Mouse (Mus musculus) lung, postnatal 10 days (tissue): ENCODE results near the gene Psmc1.
A peak's percentile ranks its signal among the peaks of the same experiment; 100 is the strongest.

Source experiments
- DNase-seq: peaks from one replicate; pipeline ENCODE4 v3.0.0; 2021

Gene Psmc1

DNA sequence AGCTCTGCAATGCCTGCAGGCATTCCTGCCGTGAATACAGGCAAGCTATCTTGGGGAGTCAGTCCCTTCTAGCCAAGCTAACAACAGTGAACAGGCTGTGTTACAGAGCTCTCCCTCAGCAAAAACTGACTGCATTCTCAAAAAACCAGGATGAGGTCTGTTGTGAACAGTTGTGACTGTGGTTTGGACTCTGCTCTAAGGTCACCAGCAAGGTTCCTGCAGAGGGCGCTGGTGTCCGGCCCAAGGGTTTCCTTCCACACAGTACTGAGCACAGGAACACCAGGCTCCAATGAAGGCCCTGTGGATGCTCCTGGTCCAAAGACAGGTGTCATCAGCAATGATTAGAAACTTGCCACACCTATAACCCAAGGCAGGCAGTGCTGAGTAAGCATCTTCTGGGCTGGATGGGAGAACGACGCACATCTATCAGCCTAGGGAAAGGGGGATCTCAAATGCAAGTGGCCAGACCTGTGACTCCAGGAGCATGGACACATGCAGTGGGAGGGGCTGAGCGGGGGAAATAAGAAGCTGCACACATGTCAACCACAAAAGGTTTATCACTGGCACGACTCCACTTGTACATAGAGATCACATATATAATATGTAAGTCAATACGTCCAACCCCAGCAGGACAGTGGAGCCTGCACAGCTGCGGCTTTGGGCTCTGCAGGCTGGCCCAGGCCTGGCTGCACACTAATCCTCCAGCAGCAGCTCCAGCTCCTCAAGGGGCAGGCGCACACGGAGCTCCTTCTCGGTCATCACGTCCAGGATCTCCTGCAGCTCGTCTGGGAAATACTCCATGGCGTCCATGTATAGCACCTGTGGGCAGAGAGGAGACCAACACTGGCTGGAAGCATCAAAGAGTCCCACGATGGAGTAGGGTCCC, 15.2 kb downstream of the Psmc1 start:
- no peak for DNase-seq

DNA sequence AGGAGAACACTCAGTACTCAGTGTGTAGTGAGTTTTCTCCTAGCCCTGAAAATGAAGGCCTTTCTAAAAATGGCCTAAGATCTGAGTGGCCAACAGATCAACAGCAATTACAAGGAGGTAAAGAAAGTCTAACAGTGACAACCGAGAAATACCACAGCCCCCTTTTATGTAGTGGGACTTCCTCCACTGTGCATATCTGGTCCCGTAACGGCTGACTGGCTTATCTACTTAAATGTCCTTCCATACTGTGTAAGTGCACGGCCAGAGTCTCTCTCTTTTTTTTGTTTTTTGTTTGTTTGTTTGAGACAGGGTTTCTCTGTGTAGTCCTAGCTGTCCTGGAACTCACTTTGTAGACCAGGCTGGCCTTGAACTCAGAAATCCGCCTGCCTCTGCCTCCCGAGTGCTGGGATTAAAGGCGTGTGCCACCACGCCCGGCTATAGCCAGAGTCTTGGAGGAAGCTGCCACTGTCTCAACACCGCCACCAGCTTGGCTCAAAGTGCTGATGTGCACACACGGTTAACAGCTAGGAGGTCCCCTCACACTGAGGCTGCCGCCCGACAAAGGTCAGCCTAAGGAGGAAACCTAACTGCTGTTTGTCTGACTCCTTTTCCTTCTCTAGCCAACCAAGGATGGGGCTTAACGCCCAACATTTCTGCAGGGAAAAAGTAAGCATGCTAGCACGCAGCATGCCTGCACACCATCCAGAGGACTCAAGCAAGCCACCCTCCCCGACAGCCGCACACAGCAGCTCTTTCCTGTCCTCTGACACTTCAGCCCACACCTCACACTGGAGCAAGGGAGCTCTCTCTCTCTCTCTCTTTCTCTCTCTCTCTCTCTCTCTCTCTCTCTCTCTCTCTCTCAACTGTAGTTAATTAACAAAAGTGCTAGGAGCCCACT, 17.3 kb downstream of the Psmc1 start:
- peak; percentile 80 for DNase-seq

DNA sequence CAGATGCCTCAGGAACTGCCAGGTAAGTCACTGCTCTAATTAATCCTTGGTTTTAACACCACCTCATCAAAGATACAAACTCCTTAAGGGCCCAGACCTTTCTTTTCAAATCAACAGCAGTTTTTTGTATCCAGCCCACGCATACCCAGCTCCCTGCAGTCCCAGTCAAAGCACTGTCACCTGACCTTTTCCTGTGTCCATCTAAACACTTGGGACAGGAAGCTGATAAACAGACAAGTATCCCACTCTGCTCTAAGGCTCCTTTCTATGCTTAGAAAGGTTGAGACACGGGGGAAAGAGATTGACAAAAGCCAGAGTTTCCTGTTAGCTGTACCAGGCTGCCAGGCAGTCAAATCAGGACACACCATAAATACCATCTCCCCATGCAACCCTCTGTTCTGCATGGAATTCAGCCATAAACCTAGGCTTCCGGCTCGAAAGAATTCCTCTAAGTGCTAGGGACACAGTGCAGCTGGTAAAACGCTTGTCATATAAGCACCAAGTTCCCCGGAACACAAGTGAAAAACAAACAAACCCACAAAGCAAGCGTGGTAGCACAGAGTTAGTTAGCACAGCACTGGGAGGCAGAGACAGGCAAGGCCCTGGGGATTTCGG, 18.0 kb downstream of the Psmc1 start:
- peak; percentile 88 for DNase-seq

DNA sequence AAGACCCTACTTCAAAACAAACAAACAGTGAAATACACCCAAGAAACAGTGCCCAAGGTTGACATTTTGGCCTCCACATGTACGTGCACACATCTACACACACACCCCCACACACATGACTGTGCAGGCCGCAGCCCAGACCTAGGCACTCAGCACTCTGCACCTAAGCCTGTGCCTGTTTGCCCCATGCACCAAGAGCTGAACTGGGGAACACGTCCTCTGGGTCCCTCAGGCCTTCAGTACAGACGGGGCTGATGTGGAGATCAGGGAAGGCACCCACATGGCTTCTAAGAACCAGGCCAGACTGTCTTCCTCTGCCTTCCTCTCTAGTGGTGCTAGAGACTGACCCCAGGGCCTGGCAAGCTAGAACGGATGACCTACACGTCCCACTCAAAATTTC, 18.6 kb downstream of the Psmc1 start:
- no peak for DNase-seq

DNA sequence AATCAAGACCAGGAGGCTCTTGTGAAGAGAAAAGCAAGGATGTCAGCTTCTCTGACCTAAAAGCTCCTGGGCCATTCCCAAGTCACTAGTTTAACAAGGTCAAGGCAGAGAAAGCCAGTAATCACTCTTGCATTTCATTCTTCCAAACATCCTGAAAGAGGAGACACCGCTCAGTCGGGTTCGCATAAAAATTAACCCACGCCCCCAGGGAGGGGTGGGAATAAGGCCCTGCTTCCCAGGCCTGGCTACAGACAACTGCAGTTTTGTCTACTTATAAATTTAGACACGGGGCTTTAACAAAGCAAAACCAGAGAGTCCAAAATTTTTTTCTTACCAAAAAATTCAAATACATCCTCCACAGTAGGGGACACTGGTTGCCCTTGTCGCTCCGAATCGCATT, 19.0 kb downstream of the Psmc1 start:
- DNase-seq, result no peak

DNA sequence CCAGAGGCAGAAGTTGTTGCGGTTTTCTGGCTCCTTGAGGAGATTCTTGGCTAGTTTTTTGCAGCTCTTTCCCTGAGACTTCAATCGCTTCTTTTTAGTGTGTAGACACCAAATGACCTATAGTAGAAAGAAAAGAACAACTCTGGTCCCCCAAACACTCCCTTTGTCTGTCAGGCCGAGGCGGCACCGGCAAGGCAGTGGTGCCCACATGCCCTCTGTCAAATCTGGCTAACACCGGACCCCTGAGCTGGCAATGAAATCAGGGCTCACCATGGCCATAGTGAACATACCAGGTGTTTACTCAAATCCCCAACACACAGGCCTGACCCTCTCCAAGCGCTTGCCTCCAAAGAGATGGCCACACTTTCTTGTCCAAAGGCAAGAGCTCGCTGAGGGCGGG, 21.2 kb downstream of the Psmc1 start:
- DNase-seq, result no peak

DNA sequence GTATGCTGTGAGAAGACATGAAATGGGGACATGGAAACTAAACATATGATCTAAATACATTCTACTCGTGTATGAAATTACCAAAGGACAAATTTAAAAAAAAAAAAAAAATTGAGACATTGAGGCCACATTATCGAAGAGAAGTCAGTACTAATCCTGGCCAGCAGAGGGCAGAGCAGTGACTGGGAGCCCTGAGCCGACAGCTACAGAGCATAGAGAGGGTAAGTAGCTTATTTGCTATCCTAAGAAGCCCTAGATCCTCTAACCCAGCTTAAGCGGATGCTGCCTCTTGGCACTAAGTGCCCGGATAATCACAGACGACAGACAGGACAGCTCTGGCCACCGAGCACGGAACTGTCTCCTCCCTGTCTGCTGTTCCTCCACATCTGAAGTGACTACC, 21.7 kb downstream of the Psmc1 start:
- DNase-seq, result peak; percentile 83

DNA sequence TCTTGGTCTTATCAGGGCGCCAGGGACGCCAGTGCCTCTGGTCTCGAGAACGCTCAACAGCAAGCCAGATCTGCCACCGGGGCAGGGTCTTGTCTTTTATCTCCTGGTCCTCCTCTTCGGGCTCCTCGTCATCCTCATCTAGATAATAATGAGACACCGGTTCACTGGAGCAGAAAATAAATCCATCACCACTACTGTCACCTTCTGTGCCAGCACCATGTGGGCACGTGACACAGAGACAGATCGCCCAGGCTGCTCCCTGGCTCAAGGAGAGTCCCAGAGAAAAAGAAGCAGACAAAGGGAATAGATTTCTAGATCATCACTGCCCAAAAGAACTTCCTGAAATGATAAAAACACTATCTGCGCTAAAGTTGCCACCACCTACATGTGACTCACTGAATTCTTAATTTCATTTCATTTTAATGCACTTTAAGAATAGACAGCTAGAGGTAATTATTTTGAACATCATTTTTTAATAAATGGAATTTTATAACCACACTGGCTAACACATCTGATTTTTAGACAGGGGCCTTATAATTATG, 24.5 kb downstream of the Psmc1 start:
- DNase-seq, result no peak

DNA sequence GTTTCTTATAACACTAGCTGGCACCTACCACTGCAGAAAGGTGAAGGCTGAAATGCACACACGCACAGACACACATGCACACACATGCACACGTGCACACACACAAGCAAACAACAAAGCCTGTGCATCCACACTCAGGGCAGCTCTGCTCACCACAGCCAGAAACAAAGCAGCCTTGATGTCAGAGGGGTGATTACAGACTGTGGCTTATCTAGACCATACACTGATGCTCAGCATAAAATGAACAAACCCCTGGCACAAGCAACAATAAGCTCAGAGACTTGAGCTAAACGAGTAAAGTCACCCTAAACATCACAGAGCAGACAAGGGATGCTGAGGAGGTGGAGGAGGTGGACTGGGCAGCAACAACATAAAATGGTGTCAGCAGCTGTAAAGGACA, 25.2 kb downstream of the Psmc1 start:
- DNase-seq, result no peak

DNA sequence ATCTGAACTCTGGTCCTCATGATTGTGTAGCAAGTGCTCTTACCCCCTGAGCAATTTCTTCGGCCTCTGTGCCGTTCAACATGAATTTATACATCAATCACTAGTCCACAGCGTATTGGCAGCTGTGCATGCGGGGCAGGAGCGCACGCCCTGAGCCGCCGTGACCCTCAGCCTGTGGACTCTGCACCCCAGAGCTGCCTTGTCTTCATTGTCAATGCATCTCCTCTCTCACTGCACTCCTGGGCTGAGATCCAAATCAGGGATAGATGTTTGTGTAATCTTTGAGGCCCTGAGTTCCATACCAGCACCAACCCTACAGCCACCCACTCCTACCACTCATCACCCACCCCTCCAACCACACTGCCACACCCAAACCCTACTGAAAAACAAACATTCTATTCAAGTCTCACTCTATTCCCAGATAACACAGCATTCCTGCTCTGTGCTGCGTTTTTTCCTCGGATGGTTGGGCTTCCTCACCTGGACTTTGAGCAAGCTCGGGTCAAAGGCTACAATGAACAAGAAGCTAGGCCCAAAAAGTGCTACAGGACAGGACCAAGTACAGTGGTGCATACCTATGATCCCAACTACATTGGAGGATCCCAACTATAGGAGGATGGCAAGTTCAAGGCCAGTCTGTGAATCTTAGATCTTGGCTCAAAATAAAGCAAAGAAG, 33.0 kb downstream of the Psmc1 start:
- DNase-seq, result no peak

DNA sequence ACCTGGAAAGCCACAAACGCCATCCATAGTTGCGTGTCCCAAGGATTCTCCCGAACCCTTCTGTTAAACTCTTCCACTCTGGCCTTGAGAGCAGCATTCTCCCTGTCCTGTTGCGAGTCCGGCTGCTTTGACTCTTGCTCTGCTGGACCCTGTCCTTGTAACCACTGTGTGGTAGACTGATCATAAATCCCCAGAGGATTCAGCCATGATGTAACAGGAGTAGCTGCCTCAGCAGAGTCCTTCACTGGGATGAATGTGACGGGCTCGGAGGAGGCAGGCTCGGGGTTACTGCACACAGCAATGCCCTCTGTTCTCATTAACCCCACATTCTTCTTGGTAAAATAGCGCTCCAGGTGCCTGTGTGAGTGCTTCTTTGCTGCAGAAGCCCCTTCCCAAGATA, 33.8 kb downstream of the Psmc1 start:
- DNase-seq, result no peak

DNA sequence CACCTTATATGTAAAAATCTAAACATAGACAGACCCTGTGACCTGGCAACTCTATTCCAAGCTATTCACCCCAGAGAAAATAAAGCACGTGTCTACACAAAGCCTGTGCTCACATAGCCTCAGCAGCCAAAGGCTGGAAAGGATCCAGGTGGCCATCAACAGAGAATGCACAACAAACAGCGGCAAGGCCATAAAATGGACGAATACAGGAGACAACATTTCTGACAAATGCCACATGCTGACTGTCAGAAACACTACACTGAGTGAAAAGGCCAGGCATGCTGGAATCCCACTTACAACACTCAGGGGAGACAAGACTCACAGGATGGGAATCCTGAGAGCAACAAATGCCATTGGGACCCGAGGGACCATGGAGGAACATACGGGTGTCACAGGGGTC, 34.3 kb downstream of the Psmc1 start:
- DNase-seq, result peak; percentile 59

DNA sequence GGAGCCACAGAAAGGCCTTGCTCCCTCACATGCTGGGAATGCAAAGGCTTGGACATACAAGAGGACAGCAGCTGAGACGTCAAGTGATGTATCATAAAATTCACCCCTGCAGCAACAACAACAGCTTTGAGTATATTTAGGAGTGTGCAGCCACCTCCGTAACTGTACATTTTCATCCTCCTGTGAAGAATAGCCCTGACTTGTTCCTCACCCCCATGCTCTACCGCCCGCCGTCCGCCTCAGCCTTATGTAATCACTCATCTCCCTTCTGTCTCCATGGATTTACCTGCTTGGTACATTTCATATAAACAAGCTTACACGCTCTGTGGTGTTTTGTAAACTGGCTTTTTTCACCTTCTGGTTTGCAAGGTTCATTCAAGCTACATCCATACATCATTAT, 42.5 kb downstream of the Psmc1 start:
- DNase-seq, result no peak

DNA sequence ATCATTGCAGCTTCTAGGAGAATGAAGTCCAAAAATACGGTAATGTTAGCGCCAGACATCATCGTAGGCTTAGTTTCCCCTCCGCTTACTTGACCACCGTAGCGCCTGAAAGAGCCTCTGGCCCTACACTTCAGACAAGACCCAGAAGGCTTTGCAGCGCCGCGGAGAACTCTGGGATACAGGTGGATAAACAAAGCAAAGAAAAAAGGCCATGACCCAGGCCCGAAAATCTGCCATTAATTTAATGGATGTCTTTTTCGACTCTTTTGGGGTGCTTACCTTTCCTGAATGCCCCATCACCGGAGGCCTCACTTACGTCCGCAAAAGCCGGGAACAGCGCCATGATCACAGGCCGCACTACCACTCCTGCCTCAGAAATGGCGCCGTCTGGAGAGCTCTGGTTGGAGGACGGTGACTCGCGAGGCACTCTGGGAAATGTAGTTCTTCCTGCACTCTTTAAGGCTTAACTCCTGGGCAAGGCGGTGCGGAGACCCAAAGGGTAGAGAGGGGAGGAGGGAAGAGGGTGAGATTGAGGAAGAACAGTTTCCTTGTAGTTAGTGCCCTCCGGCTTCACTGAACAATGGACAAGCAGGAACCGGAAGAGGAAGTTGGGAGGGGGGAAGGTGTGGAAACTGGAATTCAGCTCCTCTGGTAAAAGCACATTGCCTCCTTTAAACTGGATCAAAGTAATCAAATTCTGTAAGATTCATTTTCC, 49.5 kb downstream of the Psmc1 start, which contains the start of gene Nrde2:
Gene Nrde2, minus strand, starts transcription at position 393 of the 715 bp plus-strand sequence.
- peak; percentile 95 for DNase-seq

DNA sequence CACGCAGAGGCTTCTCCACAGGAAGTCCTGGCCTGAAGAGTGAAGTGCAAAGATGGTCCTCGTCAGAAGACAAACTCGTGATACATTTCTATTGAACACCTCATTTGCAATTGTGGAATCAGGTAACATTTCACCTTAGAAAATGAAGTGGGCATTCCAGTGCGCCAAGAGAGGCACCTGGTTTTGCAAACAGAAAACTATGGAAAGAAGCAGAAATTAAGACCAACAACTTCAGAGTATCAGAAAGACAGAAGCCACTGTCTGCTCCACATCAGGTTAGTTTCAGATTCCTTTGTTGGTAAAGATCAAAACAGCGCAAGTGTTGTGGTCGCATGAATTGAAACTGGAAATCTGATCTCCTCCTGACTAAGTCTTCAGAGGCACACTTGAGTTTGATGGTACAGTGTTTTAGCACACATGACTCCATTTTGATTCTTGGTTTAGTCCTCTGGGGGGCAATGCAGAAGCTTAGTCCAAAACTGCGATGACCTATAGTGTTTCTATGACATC, 55.1 kb downstream of the Psmc1 start:
- no peak for DNase-seq

DNA sequence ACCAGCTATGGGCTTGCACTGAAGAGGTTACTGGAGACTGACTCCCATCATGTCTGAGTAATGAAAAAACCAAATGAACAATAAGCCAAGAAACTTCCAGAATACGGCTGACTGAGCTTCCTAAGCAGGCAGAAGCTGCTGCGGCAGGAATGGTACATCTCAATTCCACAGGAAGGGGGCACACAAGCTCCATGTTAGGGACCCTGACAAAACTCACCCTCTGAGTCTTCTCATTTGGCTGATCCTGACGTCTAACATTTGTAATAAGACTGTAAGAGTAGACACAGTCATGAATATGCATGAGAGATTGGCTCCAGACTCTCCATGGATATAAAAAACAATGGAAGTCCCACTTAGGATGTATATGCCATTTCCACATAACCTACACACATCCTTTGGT, 56.2 kb downstream of the Psmc1 start:
- peak; percentile 72 for DNase-seq

DNA sequence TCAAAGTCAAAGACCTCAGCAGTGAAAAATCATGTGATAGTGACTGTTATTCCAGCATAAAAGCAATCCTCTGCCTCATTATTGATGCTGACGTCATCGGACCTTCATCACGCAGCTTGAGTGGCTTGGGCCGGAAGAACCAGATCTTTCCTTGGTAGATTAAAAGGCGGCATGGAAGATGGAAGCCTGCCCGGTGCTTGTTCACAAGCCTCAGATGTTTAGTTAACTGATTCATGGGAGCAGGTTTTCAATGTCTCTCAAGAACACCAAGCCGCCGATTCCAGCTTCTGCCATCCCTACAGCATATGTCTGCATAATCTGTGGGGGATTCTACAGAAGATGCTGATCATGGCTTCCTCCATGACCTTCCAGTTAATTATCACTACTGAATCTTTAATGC, 57.0 kb downstream of the Psmc1 start:
- DNase-seq, result no peak

DNA sequence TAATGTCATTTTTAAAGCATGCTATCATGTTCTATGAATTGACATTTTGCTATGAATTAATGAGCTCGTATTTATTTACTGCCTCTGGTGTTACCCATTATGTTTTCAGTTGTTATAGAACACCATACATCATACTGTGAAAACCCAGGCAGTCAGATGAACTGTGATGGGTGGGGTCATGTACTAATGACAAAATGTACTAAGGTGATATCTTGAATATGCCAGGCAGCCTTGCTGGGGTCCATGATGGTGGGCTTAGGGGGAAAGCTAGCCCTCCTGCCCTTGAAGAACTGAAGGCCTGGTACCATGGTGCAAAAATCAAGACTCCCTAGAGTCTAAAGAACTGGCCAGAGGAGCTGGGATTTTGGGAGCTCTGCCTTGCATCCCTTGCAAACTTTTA, 57.5 kb downstream of the Psmc1 start:
- no peak for DNase-seq

DNA sequence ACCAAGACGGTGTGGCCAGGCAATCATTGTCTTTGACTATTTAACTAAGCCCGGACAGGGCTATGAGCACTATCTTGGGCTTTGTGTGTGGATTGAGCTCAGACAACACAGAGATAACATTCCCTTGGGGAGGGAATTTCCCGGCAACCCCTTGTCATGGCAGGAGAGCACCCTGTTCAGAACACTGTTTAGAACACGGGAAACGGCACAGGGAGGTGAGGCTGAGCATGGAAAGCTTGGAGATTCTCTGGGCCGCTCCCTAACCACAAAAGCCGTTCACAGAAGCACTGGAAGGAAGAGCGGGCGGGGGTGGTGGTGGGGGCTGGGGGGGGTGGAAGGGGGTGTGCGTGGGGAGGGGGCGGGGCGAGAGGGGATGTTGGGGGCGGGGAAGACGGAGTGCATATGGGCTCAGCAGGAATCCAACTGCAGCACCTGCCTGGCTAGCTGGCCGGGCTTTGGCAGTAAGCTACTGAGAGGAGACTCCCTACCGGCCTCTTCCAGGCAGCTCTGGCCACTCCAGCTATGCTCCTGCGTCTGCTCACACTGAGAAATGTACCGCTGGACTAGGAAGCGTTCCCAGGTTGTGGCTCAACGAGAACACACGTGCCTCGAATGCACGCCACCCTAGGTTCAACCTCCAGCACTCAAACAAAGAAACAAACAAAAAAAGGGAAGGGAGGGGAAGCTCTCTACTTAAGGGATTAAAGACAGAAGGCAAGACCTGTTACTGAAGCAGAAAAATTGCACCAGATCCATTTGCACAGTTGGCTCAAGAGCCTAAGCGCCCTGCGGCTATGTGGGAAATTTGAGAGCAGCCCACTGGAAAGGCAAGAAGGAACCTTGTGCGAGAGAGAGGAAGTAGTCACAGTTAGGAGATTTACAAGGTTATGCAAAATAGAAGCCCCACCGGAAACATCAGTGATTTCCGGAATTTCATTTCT, 58.2 kb downstream of the Psmc1 start:
- peak; percentile 32 for DNase-seq

DNA sequence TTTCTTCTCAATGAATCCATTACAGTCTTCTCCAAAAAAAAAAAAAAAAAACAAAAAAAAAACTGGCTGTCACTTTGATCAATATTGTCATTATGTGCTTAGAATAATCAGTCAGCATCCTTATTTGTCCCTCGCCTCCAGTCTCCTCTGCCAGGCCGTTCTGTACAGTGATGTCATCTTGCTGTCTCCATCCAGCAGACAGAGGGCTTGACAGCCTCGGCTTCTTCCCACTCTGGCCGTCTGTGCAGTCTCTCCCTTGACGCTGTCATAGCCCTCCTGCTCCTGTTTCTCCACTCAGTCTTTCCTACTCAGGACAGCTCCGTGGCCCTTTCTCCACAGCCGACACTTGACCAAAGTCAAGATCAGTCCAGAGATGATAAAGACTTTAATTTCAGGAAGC, 62.5 kb downstream of the Psmc1 start:
- no peak for DNase-seq
